Mouse (Mus musculus) G1E (cell line): ENCODE measurements around the gene Prtn3.

ENCODE experiments used
- CTCF ChIP-seq: IDR thresholded peaks from 2 replicates; pipeline ENCODE4 v1.5.1; 2012; ENCODE audit warnings: low read depth, low read length, inconsistent platforms, mixed read lengths
- GATA1 ChIP-seq: IDR thresholded peaks from 2 replicates; pipeline ENCODE4 v1.6.1; 2012; ENCODE audit warnings: borderline replicate concordance, low read length, inconsistent platforms, mixed read lengths
- GATA2 ChIP-seq: IDR thresholded peaks from 2 replicates; pipeline ENCODE4 v1.6.1; 2012; ENCODE audit warnings: low read depth, low read length, inconsistent platforms, borderline replicate concordance
- TAL1 ChIP-seq: conservative IDR thresholded peaks from 2 replicates; pipeline ENCODE4 v1.6.1; 2012; ENCODE audit warnings: low read depth, low read length, inconsistent platforms, mixed read lengths

DNA sequence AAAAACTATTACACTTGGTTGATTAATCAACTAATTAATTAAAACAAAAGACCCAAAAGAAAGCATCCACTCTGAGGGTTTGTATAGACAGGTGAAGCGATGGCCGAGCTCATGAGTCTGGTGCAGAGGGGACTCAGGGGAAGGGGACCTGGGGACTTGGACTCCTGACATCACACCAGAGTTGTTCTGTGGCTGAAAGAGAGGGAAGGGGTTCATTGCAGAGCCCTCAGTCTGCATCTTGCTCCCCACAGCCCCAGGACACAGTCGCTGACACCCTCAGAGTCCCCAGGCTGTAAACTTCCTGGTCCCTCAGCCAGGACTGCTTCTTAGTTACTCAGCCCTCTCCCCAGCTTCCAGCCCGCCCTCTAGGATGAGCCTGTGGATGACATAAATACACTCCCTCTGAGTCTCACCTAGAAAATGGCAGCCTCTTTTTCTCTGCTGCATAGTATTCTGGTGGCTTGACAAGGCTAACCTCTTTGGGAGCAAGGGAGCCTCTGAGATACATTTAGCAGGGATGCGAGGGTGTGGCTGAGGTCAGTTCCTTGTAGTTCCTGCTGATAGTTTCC is 43.3 kb downstream of the Prtn3 start:
- TF ChIP-seq CTCF (no peak), GATA1 (no peak), GATA2 (no peak), TAL1 (no peak)
